Mouse (Mus musculus) C3H10T1/2 (cell line): ENCODE measurements around the gene Arhgef19. TPM values are rescaled to one million over a fixed set of nuclear protein-coding genes. Genes with fewer than 3 reads are reported as not detected.

Experiments
- polyA plus RNA-seq, 2 experiments: library from polyadenylated mRNA; unstranded; fragments of >200 nt; fragmentation: generic; extraction: Trizol; gene quantifications; one replicate each; pipeline ENCODE4 v1.2.1; 2012; ENCODE audit warnings: missing spikeins in 2 of 2

The Arhgef19 gene
- polyA plus RNA-seq = 10 to 100 TPM; 13.7 to 46.9 TPM

GRCm38 (mm10) chr4:141239388-141240125 is at the start of gene Arhgef19:
Gene Arhgef19, plus strand, starts transcription at chr4:141239499.

GRCm38 (mm10) chr4:141213770-141214336 is 25.4 kb upstream of the Arhgef19 start, which contains the start of gene Rsg1:
Gene Rsg1, plus strand, starts transcription at chr4:141213956.

GRCm38 (mm10) chr4:141301116-141301553 is 61.8 kb downstream of the Arhgef19 start, which contains the start of gene Epha2:
Gene Epha2, plus strand, starts transcription at chr4:141301240.

Other genes starting within 250 kb of the Arhgef19 start
- under 1 TPM; 0.07 to 0.87 TPM for gene Mfap2, start 229.1 kb upstream of the Arhgef19 start, polyA plus RNA-seq
- 10 to 100 TPM in 1 of 2 experiments, 1 to 10 TPM in 1; 3.2 to 10.6 TPM for gene Crocc, start 178.9 kb upstream of the Arhgef19 start, polyA plus RNA-seq
- 10 to 100 TPM; 47.9 to 60.1 TPM for gene Necap2, start 161.1 kb upstream of the Arhgef19 start, polyA plus RNA-seq
- not detected for gene Spata21, start 151.2 kb upstream of the Arhgef19 start, polyA plus RNA-seq
- 10 to 100 TPM; 42.1 to 64.6 TPM for gene Szrd1, start 99.7 kb upstream of the Arhgef19 start, polyA plus RNA-seq
- gene Fbxo42, start 91.6 kb upstream of the Arhgef19 start, polyA plus RNA-seq = 1 to 10 TPM; 2.7 to 9.4 TPM
- 1 to 10 TPM in 1 of 2 experiments, under 1 TPM in 1; 0.22 to 1.8 TPM for gene Rsg1, start 25.5 kb upstream of the Arhgef19 start, polyA plus RNA-seq
- gene Epha2, start 61.7 kb downstream of the Arhgef19 start, polyA plus RNA-seq = 10 to 100 TPM; 13.2 to 14.1 TPM
- gene Fam131c, start 128.7 kb downstream of the Arhgef19 start, polyA plus RNA-seq = under 1 TPM; 0.02 to 0.85 TPM
- gene Clcnka, start 159.2 kb downstream of the Arhgef19 start, polyA plus RNA-seq = not detected
- under 1 TPM; 0.05 TPM for gene Clcnkb, start 176.5 kb downstream of the Arhgef19 start, polyA plus RNA-seq
- under 1 TPM; 0.17 to 0.20 TPM for gene Hspb7, start 181.3 kb downstream of the Arhgef19 start, polyA plus RNA-seq
- gene Srarp, start 196.6 kb downstream of the Arhgef19 start, polyA plus RNA-seq = not detected
- 10 to 100 TPM; 17.6 to 22.3 TPM for gene Zbtb17, start 205.2 kb downstream of the Arhgef19 start, polyA plus RNA-seq